Mouse (Mus musculus) lung, postnatal 10 days (tissue): ENCODE measurements at regions not wholly inside any gene's neighbourhood (a gene's known extent, or its start where the extent isn't known, plus 50 kb on each side); places are given as distances from the start of the nearest gene placed in this dataset.
"Not testable (repeated sequence)": the region's sequence is repeated elsewhere in the genome, so short reads cannot be mapped to it uniquely, and the experiment has no call there.

Experiments
- DNase-seq: peaks from one replicate; pipeline ENCODE4 v3.0.0; 2021

DNA sequence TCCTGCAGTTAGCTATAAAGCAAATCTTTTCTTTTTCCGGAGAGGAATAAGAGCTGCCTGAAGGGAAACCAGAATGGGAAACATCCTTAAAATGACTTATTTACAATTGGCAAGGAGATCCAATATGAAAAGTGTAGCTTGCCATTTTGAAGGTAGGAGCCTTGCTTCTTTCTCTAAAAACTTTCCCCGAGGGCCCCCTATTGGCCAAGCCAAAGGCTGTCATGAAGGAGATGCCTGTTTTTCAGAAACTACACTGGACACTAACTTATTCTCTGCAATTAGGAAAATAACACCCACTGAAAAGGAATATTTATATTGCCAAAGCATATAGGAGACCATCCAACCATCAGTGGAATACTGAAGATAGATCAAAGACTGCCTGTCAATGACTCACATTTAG is 312.8 kb upstream of the Thrb start:
- peak; percentile 2 for DNase-seq

DNA sequence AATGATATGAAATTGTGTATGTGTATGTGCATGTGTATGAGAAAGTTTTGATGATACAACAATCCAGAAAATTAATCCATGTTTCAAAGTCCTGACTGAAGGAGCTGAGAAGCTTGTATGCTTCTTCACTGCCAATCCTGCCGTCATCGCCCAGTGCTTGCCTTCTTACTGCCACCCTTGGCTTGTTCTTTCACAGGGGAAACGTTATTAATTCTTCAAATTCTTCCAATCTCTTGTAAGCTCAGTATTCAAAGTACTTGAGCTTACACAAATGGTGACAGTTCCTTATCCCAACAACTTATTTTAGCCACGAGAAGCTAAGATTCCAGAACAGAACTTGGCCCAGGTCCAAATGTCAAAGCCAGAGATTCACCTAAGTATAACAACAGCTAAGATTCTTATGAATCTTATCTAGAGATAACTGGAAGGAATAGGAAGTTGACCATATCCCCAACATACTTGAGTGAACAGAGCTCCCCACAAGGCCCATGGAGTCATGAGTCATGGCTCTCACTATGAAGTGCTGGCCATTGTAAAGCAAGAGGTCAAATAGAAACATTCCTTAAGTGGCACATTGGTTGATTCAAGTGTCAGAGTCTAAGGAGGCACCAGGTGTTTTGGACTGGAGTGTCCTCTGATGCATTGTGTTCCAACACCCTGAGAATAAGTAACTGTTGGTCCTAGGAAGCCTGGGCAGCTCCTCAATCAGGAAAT is 307.6 kb upstream of the Thrb start:
- peak; percentile 3 for DNase-seq

DNA sequence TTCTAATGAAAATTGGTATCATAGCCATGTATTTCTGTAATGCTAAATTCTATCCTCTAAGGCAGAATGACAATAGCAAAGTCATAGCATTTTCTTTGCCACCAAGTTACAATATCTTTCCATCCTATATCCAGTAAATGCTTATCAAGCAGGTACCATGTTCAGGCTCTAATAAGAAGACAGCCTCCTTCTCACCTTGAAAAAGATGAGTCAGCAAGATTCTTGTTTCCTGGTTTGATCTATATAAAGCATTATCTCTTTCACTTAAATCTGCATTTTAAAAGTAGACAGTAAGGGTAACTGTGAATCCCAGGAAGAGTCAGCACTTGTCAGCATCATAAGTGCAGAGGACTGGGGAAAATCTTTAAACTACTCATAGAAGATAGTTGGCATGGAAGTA is 298.2 kb upstream of the Thrb start:
- no peak for DNase-seq

DNA sequence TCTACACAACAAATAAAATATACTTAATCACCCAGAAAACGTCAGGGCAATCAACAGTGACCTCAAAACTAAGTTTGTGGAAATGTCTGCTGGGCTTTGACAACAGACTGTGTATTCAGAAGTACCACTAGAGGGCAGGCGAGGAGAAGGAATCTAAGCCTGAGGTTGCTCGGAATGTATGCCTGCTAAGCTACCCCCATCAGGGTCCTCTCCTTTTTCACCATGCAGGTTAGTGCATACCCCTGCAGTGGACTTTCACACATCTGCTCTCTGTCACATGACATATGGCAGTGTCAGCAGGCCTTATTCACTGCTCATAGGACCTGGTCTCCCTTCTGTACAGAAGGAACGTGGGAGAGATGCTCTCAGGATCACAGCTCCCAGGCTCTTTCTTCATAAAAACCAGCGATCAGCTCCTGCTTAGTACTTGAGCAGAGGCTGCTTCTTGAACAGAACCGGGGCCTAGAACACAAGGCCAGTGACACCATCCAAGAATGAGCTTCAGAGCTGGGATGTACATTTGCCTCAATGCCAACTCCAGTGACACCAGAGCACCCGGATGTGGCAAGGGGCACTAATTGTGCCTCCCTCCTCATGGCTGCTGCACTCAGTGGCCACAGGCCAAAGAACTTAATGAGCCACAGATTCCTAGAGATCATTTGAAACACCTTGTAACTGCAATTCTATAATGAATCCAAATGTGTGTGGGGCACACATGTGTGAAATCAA is 257.1 kb upstream of the Thrb start:
- DNase-seq = peak; percentile 47

DNA sequence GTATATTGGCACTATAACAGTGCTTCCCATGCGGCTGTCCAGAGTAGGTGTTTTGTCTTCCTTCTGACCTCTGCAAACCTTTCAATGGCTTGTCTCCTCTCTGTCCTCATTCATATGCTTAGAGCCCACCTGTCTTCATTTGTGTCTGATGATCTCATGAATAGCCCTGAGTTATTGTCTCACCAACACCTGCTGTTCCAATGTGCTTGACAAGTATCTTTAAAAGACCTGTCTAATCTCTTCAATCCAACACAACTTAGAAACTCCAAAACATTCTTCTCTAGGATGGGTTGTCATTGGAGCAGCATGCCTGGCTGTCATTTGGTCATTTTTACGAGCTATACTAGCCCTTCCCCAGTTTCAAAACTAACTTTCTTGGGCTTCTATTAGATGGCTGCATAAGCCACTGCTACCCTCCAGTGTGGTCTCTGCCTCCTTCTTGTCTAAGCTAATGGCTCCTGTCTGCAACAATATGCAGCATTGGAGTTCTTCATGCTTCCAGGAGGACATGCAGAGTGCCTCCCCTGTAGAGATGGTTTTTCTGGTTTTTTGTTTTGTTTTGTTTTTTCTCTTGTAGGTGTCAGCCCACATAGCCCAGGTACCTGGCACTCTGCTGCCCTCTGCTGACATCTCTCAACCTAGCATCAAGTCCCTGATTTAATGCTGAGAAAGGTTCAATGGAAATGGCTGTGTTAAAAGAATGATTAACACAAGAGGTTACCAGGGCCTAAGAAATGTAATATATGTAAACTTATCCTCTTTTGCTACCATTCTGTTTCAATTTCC is 254.3 kb upstream of the Thrb start:
- peak; percentile 63 for DNase-seq

DNA sequence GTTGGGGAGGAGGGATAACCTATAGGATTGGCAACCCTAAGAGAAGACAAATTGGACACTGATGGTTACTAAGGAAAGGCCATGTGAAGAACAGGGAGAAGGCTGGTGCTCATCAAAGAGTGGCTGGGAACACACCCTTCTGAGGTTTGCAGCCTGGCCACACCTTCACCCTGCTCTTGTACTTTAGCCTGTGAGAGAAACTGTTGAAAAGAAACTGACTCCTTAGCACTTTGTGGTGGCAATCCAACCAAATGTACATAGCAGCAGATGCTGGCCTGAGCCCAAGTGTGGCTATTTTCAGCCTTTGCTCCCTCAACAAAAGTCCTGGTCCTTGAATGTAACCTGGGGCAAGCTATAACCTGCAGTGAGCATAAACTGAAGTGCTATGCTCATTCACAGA is 253.2 kb upstream of the Thrb start:
- DNase-seq = no peak

DNA sequence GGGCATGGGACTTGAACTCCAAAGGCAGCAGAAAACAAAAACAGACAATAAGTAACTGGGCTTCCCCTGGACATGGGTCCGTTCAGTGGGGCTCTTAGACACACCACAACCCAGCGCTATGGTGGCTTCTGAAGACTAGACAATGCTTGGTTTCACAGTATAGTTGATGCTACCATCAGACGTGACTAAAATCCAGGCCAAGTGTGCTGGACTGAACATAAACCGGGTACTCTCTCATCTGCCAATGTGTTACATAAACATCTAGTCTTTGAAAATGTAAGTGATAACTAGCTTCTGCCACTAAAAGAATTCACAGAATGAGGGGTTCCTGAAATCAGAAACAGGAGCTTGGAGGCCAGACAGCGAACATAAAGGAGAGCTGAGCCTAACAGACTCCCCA is 251.7 kb upstream of the Thrb start:
- DNase-seq = no peak

DNA sequence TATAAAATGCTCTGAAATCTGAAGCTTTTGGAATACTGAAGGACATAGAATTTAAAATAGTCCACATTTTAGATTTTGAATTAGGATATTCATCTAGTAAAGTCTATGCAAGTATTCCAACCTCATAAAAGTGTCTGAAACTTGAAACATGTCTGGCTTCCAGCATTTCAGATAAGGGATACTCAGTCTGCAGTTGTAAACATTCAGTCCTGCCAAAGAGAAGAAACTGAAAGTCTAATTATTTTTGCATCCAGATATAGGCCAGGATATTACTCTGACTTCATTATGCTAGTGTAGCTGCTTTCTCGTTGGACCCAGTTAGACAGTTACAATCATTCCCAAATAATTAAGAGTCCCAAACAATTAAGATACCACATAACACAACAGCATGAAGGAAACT is 251.2 kb upstream of the Thrb start:
- DNase-seq = no peak

DNA sequence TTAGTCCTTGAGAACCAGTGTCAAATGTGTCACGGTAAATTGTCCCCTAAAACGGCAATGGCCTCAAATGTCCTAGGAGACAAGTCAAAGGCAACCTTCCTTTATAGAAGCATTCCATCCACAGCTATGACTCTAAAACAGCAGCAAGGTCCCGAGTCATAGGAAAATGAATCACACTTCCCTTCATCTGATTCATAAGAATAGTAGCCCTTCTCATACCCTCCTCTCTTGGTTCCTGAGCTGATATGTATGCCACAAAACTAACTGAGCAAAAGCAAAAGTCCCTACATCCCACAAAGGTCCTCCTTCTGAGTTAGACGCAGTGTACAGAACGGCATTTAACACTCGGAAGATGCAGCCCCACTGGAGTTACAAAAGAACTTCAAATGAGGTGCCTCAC is 250.6 kb upstream of the Thrb start:
- DNase-seq = no peak

DNA sequence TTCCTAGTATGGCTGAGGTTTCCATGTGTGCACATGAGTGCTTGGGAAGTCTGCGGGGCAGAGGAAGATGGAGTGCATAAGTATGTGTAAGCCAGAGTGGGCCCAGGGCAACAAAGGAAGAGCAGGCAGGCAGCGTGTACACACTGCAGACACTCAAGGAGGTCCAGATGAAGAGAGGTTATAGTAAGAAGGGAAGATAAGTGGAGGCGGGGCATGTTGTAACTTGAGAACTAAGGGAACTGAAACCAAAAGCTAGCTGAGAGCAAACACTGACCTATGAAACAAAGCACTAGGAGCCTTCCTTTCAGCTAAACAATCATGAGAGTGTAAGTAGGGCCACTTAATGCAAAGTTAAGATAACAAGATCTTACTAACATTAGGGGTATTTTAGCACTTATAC is 249.3 kb upstream of the Thrb start:
- DNase-seq = peak; percentile 40

DNA sequence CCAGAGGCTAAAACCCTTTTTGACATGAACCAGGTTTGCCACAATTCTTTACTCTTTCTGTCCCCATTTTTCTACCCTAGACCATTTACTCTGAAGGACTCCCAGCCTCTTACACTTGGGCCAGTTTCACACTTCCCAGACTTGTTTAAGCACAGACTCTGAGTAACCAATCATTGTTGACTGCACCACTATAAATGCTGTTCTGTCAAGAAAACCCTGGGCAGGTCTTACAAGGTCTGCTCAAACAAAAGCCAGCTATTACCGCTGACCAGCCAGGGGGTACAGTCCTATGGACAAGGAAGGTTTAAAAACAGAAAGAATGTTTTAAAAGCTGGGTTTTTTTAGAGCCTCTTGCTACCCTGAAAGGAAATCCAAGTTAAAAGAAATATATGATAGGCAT is 248.8 kb upstream of the Thrb start:
- DNase-seq = no peak

DNA sequence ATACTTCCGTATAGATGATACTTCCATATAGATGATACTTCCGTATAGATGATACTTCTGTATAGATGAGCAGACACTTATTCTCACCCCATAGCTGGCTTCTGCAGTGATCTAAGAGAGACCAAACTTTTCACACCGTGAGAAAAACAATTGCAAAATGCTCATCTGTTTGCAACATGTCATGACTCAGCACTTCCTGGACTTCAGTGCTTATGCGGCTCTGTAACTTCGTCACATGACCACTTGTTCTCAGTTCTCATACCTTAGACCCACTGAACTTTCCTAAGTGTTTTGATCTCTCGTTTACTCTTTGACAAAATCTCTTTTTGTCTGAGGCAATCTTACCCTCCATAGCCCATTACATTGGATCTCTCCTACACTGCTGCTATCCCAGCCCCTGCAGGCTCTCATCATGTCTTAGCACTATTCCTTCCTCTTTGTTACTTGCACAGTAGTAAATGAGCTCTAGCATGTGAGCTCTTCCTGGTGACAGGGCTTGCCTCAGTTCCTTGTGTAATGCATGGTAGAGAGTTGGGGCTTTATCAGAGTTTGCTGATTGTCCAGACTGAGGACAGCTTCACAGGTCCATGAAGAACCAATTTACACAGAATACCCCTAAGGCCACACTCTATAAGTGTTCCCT is 245.7 kb upstream of the Thrb start:
- no peak for DNase-seq

DNA sequence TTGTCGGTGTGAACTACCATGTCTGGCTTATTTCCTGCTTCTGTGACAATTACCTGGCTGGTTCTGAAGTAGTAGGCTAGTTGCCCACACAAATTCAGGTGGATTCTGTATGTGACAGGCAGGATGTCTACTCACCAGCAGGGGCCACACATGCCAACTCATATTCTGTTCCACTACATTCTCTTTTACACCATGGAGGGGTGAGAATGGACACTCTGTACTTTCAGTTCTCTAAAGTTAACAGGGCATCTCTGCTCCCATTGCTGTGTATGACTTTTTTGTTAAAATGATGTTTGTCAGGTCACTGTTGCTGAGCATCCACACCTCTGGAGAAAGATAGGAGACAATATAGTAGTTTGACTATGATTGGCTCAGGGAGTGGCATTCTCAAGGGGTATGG is 232.3 kb upstream of the Thrb start:
- no peak for DNase-seq

DNA sequence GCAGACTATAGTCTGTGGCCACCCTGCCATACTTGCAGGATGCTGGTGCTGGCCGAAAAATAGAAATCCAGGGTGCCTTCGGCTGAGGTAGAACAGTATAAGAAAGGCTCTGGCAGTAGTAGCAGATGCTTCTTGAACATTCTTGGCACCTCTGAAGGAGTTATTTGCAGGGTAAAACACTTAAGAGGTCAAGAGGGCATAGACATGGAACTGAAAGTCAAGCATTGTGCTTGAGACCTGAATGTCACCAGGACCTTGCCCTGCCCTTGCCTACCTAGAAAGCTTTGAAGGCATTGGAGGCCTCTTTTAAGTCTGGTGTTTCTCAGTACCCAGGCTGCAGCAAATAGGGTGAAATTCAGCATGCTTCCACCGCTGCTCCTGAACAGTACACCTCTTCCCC is 230.9 kb upstream of the Thrb start:
- DNase-seq = no peak

DNA sequence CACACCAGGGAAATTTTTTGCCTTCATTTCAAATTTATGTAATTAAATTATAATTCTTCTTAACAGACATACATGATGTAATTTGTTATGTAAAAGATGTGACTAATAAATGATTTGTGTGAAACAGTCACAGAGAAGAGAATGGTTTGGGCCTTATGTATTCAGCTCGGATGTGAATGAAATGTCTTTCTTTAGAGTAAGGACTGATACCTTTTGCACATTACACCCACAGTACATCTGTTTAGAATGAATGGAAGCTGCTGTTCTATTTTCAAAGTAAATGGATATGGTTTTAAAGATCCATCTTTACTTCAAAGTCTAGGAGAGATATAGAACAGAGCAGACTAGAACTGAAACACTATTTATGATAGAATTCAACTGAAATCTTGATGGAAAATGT is 226.7 kb upstream of the Thrb start:
- DNase-seq = no peak

DNA sequence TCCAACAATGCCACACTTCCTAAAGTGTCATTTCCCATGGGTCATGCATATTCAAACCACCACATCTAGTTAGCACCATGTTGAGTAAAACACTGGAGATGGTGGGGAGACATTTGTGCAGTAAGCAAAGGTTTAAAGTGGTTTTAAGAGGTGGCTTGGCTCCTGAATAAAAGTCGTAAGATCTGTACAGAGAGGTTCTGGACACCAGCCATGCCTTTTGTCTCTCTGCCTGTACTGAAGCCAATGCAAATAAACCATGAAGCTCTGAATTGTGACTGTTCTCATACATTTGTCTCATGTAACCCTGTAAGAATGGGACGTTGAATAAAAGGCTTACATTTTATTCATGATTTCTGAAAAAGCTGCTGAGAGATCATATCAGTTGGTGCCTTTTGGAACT is 202.1 kb upstream of the Thrb start:
- no peak for DNase-seq

DNA sequence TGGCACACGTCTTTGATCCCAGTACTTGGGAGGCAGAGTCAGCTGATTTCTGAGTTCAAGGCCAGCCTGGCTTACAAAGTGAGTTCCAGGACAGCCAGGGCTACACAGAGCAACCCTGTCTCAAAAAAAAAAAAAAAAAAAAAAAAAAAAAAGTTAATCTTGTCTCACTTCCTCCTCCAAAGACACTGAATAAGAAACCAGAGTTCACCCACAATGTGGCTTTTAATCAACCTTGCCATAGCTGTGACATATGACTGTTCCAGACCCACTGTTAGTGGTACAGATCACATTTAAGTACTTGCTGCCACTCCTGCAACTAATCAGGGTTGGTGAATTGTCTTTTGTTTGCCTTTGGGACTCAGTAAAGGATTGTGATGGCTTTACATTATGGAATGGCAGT is 181.1 kb upstream of the Thrb start:
- DNase-seq = no peak

DNA sequence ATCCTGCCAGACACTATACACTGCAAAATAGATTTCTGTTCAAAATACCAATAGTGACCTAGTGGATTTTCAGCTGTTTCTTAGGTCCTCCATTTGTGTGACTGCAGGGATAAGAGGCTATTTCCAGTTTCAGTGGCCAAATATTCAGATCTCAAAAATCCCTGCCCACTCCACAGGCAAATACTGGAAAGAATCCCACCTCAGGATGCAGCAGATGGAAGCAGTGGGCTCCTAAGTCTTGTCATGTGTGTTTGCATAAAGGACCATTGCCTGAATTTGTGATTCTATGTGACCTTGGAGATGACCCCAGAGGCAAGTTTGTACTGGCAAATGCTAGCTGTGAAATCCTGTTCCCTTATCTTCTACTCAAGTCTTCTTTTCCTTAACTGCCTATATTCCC is 175.2 kb upstream of the Thrb start:
- no peak for DNase-seq

DNA sequence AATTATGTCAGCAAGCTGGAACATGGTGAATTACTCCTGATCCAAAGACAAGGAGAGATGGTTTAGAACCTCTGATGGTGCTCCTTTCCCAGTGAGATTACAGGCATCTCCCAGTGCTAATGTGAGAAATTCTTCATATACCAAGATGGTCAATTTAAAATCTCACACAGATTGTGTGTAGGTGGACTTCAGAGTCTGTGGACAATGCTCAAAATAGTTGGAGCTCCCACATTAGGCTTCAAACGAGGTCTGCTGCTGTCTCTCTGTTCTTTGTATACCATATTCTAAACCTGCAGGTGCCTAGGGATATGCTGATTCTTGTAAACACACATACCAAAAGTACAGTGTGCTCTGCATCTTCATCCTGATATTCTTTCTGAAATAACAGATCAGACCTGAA is 146.3 kb upstream of the Thrb start:
- no peak for DNase-seq

DNA sequence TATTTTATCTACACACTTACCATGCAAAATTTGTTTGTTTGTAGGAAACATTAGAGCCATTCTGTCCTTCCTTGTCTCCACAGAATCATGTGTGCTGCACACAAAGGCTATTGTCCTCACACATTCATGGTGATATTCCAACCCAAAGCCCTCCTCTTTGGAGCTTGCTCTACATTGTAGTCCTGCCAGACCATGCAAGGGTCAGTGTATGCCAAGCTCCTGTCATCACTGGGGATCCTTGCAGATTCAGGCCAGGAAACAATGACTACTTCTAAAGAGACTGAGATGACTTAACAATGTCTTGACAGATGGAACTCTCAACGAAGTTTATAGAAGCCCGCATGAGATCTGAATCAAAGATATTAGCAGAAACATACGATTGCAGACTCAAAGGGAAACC is 137.4 kb upstream of the Thrb start:
- DNase-seq = peak; percentile 48

DNA sequence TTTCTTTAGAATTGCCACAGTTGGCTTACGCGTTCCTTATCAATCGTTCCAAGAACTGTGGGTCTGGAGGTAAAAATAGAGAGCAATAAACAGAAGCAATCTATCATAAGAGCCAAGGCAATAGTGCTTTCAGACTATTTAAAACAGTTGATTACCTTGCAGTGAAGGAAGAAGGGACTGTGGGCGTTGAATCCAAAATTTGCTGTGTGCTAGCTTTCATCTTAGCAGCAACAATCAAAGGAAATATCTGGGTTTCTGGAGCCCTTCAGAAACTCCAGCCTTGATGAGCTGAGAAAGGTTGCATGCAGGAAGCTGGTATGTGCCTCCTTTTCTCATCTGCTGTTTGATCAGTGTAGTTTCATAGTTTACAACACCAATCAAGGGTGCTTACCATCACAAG is 136.1 kb upstream of the Thrb start:
- no peak for DNase-seq

DNA sequence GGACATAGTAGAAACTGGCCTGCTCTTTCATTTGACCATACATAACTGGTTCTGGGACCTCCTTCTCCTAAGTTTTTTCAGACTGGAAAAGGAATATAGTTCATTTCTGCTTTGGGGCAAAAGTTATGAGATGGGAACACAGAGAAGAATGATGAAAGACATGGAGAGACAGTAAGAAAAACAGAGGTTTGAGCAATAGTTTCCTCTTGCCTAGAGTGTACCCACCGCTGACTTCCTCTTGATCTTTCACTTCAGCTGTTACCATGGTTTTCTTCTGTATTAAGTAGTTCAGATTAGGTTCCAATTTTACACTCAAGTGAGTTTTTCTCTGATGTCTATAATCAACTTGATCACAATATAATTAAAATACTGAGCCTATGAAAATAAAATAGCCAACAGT is 120.7 kb upstream of the Thrb start:
- DNase-seq = no peak

DNA sequence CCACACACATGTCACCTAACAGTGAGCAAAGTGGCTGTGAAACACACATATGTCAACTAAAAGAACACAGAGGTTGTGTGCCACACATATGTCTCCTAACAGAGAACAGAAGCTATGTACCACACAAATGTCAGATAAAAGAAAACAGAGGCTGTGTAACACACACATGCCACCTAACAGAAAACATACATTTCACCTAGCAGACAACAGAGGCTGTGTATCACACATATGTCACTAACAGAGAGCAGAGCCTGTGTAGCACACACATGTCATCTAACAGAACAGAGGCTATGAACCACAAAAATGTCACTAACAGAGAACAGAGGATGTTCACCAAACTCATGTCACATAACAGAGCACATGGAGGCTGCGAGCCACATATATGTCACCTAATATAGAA is 103.6 kb upstream of the Thrb start:
- DNase-seq = no peak

DNA sequence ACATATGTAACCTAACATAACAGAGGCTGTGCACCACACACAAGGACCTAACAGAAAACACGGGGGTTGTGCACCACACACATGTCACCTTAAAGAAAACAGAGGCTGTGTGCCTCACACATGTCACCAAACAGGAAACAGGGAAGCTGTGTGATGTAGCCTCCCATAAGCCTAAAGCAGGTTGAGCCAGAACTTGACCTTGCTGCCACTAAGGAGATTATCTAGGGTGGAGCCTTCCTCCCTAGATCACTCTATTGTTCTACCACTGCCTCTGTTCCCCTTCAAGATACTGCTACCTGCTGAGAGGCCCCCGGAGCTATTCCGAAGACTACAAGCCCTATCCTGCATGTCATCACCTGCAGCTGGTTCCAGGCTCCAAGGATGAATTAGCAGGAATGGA is 100.1 kb upstream of the Thrb start:
- not testable (repeated sequence) for DNase-seq
